Mouse (Mus musculus) lung, adult 2 months (tissue): ENCODE measurements around the gene Dnajc4. TPM values are rescaled to one million over a fixed set of nuclear protein-coding genes. Genes with fewer than 3 reads are reported as not detected.
A peak's percentile ranks its signal among the peaks of the same experiment; 100 is the strongest.

ENCODE experiments used
- DNase-seq: peaks from one replicate; pipeline ENCODE4 v3.0.0; 2022
- H3K4me1 ChIP-seq: fragments of 200-500 bp; 2 replicates; pipeline ENCODE4 v1.6.1; 2011; ENCODE audit warnings: low read length; ENCODE audit not compliant: control insufficient read depth, insufficient read depth
- H3K4me3 ChIP-seq: fragments of 200-500 bp; replicated peaks from 2 replicates; pipeline ENCODE3; 2011; ENCODE audit warnings: low read depth, mild to moderate bottlenecking, control low read depth, low read length; ENCODE audit errors: extremely low read depth
- CTCF ChIP-seq: fragments of 200-500 bp; IDR thresholded peaks from 2 replicates; pipeline ENCODE4 v1.5.1; 2011; ENCODE audit warnings: mild to moderate bottlenecking, low read length, control low read depth; ENCODE audit not compliant: insufficient read depth
- POLR2A ChIP-seq: fragments of 200-500 bp; IDR thresholded peaks from 2 replicates; pipeline ENCODE4 v1.6.1; 2011; ENCODE audit warnings: low read depth, mild to moderate bottlenecking, control low read depth, low read length, borderline replicate concordance; ENCODE audit errors: extremely low read depth
- WGBS: fragments of 180-500 bp; shearing (Covaris S2); methylation state at CpG from one replicate; pipeline ENCODE4 v1.1.7; 2018; 5-methylcytosine and 5-hydroxymethylcytosine counted together
- polyA plus RNA-seq: library from polyadenylated mRNA; depleted of rRNA; stranded (reverse); fragments of >200 nt; gene quantifications from 2 replicates; pipeline ENCODE4 v1.2.3, GENCODE M21; 2012

The Dnajc4 gene
- polyA plus RNA-seq, 1 experiment: 38.9 TPM

DNA sequence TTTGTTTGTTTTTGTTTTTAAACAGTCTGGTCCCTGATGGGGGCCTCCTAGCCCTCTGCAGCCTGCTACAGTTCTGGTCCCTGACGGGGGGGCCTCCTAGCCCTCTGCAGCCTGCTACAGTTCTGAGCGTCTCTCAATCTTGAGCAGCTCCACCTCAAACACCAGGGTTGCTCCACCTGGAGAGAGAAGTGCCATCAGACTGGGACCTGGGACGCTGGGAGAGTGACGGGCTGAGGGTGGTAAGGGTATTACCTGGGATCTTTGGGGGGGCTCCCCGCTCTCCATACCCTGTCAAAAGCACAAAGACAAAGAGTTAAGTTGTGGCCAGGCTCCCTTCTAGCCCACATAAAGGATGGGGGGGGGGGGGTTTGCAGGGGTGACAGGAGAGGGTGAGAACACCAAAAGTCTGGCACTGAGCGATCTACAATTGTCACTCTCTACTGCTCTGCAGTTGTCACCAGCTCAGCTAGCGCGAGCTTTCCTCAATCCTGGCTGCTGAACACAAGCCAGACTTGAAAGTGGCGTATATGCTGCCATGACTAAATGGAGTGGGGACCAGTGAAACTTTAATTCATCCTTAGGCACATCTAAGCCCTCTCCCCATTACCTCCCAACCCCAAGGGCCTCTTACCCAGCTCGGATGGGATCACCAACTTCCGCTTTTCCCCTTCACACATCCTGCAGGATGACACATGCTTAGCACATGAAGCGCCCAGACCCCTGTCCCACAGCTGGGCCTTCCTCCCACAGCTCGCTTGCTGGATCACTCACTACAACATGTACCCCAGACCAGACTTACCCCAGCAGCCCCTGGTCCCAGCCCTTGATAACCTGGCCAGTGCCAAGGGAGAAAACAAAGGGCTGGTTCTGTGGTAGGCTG is 14.4 kb downstream of the Dnajc4 start:
- 83% methylated on average over 13 of the region's 13 CpGs for WGBS
- peaks cover 15% of the 10 kb centered on the region for H3K4me1 ChIP-seq
- TF ChIP-seq CTCF (no peak), POLR2A (no peak)
- DNase-seq: no peak
- no peak overlapping the region for H3K4me3 ChIP-seq

- TF ChIP-seq POLR2A (peak; percentile 15; the same call in 1 of the 2 replicates), CTCF (0 out of 2 replicates have a peak, but pooled peaks have one; percentile 14)
- H3K4me3 ChIP-seq: peak within 1 kb of the TSS; percentile 61
- WGBS: under 1% methylated on average over 16 of the region's 16 CpGs
- H3K4me1 ChIP-seq: peaks cover 17% of the 10 kb centered on the region
- DNase-seq: peak; percentile 50
Measured at GRCm38 (mm10) chr19:6975537-6976521, 16.5 kb downstream of the Dnajc4 start, which contains the start of gene Plcb3. Gene Plcb3 (minus strand): TSS chr19:6976470.

DNA sequence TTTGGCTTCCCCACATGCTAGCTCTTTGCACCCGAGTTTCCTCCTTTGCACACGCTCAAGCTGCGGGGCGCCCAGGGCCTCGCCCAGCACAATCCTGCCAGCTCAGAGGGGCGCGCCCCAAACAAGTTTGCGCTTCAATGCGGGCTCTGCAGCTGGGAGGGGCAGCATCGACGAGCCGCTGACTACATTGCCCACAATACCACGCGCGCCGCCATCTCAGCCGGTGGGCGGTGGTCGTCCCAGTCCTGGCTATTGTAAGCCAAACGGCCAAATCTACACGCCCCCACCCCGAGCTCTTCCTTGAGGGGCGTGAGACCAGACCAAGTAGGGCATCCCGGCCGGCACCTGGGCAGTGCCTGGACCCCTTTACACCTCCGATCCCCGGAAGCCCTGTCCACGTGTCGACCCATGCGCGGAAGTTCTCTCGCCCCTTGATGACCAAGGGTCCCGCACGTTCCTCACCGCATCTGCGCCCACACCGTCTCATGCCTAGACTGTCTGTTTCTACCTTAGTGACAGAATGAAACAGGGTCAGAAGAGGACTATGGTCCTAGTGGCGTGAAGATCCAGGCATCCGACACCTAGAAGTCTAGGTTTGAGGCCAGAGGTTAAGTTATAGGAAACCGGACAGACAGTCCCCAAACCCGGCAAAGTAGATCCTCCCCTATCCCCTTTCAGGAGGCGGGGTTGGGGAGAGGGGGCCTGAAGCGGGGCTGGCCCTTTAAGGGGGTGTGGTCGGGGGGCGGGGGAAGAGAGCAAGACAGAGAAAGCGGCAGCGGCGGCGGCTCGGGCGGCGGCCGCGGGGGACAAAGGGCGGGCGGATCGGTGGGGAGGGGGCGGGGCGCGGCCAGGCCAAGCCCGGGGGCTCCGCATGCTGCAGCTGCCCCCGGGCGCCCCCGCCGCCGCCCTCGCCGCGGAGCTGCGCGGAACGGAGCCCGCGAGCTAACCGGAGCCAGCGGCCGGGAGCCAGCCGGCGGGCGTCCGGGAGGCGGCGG is 17.9 kb downstream of the Dnajc4 start, which contains the start of gene Ppp1r14b:
Gene Ppp1r14b (plus strand): TSS at position 758 of the 995 bp plus-strand sequence.
- no peak for TF ChIP-seq CTCF
- TF ChIP-seq POLR2A: peak; percentile 33; the same call in 1 of the 2 replicates
- peak; percentile 82 for DNase-seq
- WGBS: 1% methylated on average over 72 of the region's 84 CpGs
- H3K4me1 ChIP-seq: peaks cover 22% of the 10 kb centered on the region
- H3K4me3 ChIP-seq: peak within 1 kb of the TSS; percentile 99

DNA sequence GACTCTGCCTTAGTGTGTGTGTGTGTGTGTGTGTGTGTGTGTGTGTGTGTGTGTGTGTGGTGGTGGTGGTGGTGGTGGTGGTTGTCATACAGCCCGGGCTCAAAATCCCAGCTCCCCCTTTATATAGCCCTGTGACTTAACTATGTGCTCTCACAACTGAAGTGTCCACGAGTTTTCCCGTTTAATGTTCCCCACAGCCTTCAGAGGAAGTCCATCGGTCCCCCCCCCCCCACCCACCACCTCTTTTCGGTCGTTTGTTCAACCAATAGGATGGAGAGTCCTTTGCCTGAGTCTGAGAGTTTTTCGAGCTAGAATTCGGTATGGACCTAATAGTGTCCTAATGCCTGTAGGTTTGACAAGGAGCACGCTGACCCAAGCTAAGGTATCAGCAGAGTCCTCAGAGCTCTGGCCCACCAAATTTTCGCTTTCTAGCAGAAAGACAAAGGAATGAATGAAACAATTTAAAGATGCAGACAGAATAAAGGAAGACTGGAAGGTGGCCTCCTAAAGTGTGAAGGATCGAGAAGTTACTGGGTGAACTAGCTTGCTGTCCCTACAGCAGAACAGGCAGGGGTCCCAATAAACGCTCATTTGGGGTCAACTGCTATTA is 18.7 kb downstream of the Dnajc4 start:
- Histone ChIP-seq H3K4me3 (no peak overlapping the region), H3K4me1 (peaks cover 19% of the 10 kb centered on the region)
- WGBS: 29% methylated on average over 12 of the region's 12 CpGs
- no peak for DNase-seq
- TF ChIP-seq CTCF: no peak
- TF ChIP-seq POLR2A: no peak

GRCm38 (mm10) chr19:6972247-6972917 is 20.0 kb downstream of the Dnajc4 start:
- TF ChIP-seq CTCF (no peak), POLR2A (no peak)
- WGBS: 82% methylated on average over 13 of the region's 13 CpGs
- peaks cover 25% of the 10 kb centered on the region for H3K4me1 ChIP-seq
- no peak for DNase-seq
- no peak overlapping the region for H3K4me3 ChIP-seq

DNA sequence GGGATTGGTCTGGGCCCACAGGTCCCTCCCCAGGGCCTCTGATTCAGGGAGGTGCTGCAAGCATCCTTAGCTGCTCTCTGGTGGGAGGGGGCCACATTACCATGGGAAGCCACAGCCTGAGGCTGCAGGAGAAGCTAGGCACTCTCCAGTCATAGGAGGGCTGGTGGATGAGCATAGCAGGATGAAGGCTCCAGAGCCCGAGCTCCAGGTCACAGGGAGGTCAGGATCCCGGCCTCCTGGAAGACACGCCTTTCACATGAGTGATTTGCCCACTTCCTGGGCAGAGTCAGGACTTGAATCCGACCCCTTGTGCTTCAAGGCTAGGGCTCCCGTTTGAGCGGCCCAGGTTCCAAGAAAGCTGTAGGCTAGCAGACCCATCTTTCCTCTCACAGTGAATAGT is 20.7 kb downstream of the Dnajc4 start:
- Histone ChIP-seq H3K4me3 (no peak overlapping the region), H3K4me1 (peaks cover 24% of the 10 kb centered on the region)
- TF ChIP-seq CTCF (no peak), POLR2A (no peak)
- 41% methylated on average over 6 of the region's 6 CpGs for WGBS
- DNase-seq: no peak

GRCm38 (mm10) chr19:6970460-6971085 is 21.8 kb downstream of the Dnajc4 start:
- Histone ChIP-seq H3K4me3 (no peak overlapping the region), H3K4me1 (peaks cover 14% of the 10 kb centered on the region)
- no peak for DNase-seq
- no peak for TF ChIP-seq POLR2A
- TF ChIP-seq CTCF: no peak
- WGBS: 41% methylated on average over 11 of the region's 11 CpGs

DNA sequence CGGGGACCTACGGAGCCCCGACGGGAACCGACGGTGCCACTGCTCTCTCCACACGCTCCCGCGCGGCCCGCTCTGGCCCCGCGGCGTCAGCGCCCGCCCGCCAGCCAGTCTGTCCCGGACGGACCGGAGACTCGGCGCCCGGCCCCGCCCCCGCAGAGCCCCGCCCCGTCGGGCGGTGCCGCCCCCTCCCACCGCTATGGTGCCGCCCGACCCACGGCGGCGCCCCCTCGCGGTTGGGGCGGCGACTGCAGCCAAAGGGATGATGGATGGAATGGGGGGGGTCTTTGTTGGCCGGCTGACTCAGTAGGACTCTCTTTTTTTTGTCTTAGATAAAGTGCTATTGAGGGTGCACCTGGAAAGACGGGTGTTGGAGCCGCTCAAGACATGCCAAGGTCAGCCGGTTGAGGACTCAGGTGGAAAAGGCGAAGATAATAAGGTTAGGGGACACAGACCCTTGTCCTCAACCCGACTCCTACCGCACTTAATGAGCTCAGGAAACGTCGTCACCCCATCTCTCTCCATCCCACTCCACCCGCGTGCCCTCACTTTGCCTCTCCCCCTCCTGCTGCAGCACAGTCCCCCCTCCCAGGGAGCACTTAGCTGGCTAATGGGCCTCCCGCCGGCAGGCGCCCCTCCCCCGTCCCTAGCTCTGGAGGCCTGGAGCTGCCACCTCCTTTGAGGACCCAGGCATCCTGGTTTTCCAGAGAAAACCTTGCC is 22.5 kb downstream of the Dnajc4 start:
- peak; percentile 79 for DNase-seq
- TF ChIP-seq POLR2A (peak; percentile 61; the same call in 1 of the 2 replicates), CTCF (peak; percentile 9; the same call in 1 of the 2 replicates)
- Histone ChIP-seq H3K4me1 (peaks cover 13% of the 10 kb centered on the region), H3K4me3 (peak overlapping the region; percentile 82)
- WGBS: 2% methylated on average over 45 of the region's 55 CpGs
